Mouse (Mus musculus): ENCODE data around the gene Taf5l.

DNA sequence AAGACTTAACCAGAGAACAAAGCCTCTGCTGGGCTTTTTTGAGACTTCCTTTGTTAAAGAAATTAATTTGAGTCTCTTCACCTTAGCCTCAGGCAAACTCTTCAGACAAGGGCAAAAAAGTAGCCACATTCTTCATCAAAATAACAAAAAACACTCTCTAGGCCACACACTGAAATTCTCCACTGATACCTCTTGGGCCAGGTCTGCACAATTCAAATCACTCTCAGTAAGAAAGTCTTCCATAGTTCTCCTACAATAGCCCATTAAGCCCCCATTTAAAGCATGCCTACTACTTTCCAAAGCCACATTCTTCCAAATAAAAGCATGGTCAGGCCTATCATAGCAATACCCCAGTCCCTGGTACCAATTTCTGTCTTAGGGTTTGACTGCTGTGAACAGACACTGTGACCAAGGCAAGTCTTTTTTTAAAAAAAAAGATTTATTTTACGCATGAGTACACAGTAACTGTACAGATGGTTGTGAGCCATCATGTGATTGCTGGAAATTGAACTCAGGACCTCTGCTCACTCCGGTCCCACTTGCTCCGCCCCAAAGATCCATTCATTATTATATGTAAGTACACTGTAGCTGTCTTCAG is 9.1 kb downstream of the Taf5l start:
- TF ChIP-seq CTCF (IDR thresholded peaks at IDR 0.05; ENCODE audit: control insufficient read depth, insufficient read depth, insufficient replicate concordance, low read depth, low read length) (no peak), POLR2A (IDR thresholded peaks at IDR 0.05; ENCODE audit: control insufficient read depth, low read depth, low read length) (no peak)

All from testis, adult 2 months (tissue).